Mouse (Mus musculus): ENCODE measurements around the gene Rad51b.

DNA sequence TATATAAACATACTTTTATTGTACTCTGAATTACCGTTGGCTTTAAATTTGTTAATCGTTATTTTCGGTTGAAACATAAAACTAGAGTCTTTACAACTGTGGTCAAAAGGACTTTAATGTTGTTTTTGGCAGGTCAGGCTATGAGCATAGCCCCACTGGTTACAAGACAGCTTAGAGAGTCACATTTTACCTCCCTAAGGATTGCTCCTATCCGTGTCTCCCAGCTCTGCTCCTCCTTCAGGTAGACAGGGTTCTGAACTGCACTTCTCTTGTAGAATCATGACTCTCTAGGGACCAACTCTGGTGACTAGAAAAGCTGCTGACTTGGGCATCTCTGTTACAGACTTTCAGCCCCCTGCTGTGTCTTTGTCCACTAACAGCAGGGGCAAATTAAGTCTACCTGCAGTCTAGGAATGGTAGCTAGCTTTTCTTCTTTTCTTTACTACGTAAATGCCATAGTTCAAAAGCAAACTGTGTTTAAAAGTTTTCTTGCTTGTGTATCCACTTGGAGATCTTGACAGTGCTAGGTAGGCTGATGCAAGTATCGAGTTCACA is 44.3 kb downstream of the Rad51b start:
- TF ChIP-seq HCFC1 (IDR thresholded peaks at IDR 0.05; ENCODE audit: low read depth, low read length) (no peak), BHLHE40 (IDR thresholded peaks at IDR 0.05; ENCODE audit: low read depth, low read length) (no peak), USF1 (IDR thresholded peaks at IDR 0.05; ENCODE audit: low read depth, low read length) (no peak), CTCF (conservative IDR thresholded peaks at IDR 0.05 in 1 of 2, IDR thresholded peaks at IDR 0.05 in 1 of 2; ENCODE audit: low read depth in 2 of 2, low read length in 2 of 2) (no peak), POLR2A (IDR thresholded peaks at IDR 0.05; ENCODE audit: low read depth, low read length) (no peak), RCOR1 (conservative IDR thresholded peaks at IDR 0.05; ENCODE audit: low read depth, low read length) (no peak), EP300 (IDR thresholded peaks at IDR 0.05; ENCODE audit: low read length) (no peak), GABPA (IDR thresholded peaks at IDR 0.05; ENCODE audit: insufficient replicate concordance, low read depth, low read length) (no peak), ZC3H11A (IDR thresholded peaks at IDR 0.05; ENCODE audit: low read depth, low read length) (no peak), UBTF (IDR thresholded peaks at IDR 0.05; ENCODE audit: low read depth, low read length) (no peak), POLR2AphosphoS2 (IDR thresholded peaks at IDR 0.05; ENCODE audit: low read depth, low read length) (no peak), CHD2 (IDR thresholded peaks at IDR 0.05; ENCODE audit: low read length) (no peak)
